Mouse (Mus musculus) midbrain, embryonic 16.5 days (tissue): Measurements from ENCODE around the gene Bace1. TPM values are rescaled to one million over a fixed set of nuclear protein-coding genes. Genes with fewer than 3 reads are reported as not detected.

ENCODE experiments used
- ATAC-seq: fragments of 200-750 bp; cut with Nextera tagmentation; 2 replicates; pipeline ENCODE4 v1.8.0; 2017; ENCODE audit warnings: moderate TSS enrichment
- H3K27ac ChIP-seq: fragments of 300-500 bp; sonication (generic); 2 replicates; pipeline ENCODE4 v1.5.1; 2014; ENCODE audit warnings: mild to moderate bottlenecking, low read length, mixed read lengths
- H3K27me3 ChIP-seq: fragments of 300-500 bp; sonication (generic); 2 replicates; pipeline ENCODE4 v1.6.1; 2014; ENCODE audit warnings: low read depth, low read length, mixed read lengths; ENCODE audit not compliant: control insufficient read depth, insufficient read depth
- H3K36me3 ChIP-seq: fragments of 300-500 bp; sonication (generic); 2 replicates; pipeline ENCODE4 v1.6.1; 2014; ENCODE audit warnings: mild to moderate bottlenecking, low read length, moderate library complexity, mixed read lengths; ENCODE audit not compliant: control insufficient read depth, insufficient read depth
- H3K4me1 ChIP-seq: fragments of 300-500 bp; sonication (generic); 2 replicates; pipeline ENCODE4 v1.6.1; 2014; ENCODE audit warnings: mild to moderate bottlenecking, low read length, mixed read lengths; ENCODE audit not compliant: control insufficient read depth, insufficient read depth
- H3K4me2 ChIP-seq: fragments of 300-500 bp; sonication (generic); 2 replicates; pipeline ENCODE4 v1.6.1; 2014; ENCODE audit warnings: mild to moderate bottlenecking, low read length, mixed read lengths
- H3K4me3 ChIP-seq: fragments of 300-500 bp; sonication (generic); 2 replicates; pipeline ENCODE4 v1.5.1; 2014; ENCODE audit warnings: low read depth, mild to moderate bottlenecking, low read length, moderate library complexity, mixed read lengths
- H3K9ac ChIP-seq: fragments of 300-500 bp; sonication (generic); 2 replicates; pipeline ENCODE4 v1.6.1; 2014; ENCODE audit warnings: low read depth, low read length, mixed read lengths
- H3K9me3 ChIP-seq: fragments of 300-500 bp; sonication (generic); replicated peaks from 2 replicates; pipeline ENCODE4 v1.6.1; 2014; ENCODE audit warnings: mild to moderate bottlenecking, low read length, mixed read lengths; ENCODE audit not compliant: control insufficient read depth, poor library complexity, severe bottlenecking
- WGBS: fragments of 180-500 bp; shearing (Covaris S2); extraction: QIAGEN DNeasy Blood & Tissue Kit; methylation state at CpG from one replicate; pipeline ENCODE4 v1.1.7; 2014; 5-methylcytosine and 5-hydroxymethylcytosine counted together
- polyA plus RNA-seq: library from polyadenylated mRNA; unstranded; fragments of >200 nt; fragmentation: Nextera tagmentation; extraction: Ambion mirVana; gene quantifications from 2 replicates; pipeline ENCODE4 v1.2.1, GENCODE M21; 2015

Bace1 gene
- polyA plus RNA-seq = 48.1 and 51.3 TPM in 2 replicates

- Histone ChIP-seq H3K9ac (peak within 1 kb of the TSS; percentile 94), H3K4me2 (peak within 1 kb of the TSS; percentile 91), H3K36me3 (no peaks in the 10 kb centered on the region), H3K27ac (peak within 1 kb of the TSS; percentile 81), H3K27me3 (no peaks in the 10 kb centered on the region), H3K9me3 (no peaks in the 10 kb centered on the region), H3K4me3 (peak within 1 kb of the TSS; percentile 79), H3K4me1 (peaks cover 37% of the 10 kb centered on the region)
- WGBS = under 1% methylated on average over 39 of the region's 40 CpGs
- peak; percentile 92 for ATAC-seq
Measured at GRCm38 (mm10) chr9:45838434-45839138, at the start of gene Bace1. Bace1 (plus strand) TSS chr9:45838580.

DNA sequence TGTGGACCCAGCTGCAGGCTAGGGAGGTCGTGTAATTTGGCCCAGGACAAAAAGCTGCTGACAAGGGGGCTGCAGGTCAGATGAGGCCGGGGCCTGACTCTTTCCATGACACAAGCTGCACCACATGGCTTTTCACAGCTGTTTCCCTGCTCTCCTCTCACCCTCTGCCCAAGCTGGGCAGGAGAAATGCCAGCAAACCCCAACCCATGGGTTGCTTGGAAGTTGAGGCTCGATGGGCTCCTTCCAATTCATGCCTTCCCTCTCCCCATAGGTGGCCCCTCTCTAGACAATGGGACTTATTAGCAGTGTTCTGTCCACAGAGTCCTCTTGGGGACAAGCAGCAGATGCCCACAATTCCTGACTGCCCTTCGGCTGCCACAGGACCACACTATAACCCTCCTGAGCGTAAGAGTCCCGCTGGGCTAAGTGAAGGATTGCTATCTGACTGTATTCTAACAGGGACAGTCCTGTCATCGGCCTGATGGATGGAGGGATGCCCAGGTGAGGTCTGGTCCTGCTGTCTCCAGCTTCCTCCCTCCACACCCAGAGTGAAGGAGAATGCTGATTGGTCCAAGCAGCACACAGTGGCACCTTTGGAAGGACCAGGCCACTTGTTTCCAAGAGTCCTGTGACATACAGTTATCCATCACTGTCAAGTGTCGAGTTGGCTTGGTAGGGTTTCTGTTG lies 46.8 kb upstream of the Bace1 start:
- no peak overlapping the region for H3K9ac ChIP-seq
- 77% methylated on average over 8 of the region's 8 CpGs for WGBS
- no peaks in the 10 kb centered on the region for H3K9me3 ChIP-seq
- no peak overlapping the region for H3K4me3 ChIP-seq
- H3K4me1 ChIP-seq = no peaks in the 10 kb centered on the region
- no peak overlapping the region for H3K27ac ChIP-seq
- no peak for ATAC-seq
- H3K36me3 ChIP-seq = 0 out of 2 replicates have a peak, but pooled peaks cover 4% of the 10 kb centered on the region
- H3K27me3 ChIP-seq = no peaks in the 10 kb centered on the region
- H3K4me2 ChIP-seq = no peak overlapping the region

DNA sequence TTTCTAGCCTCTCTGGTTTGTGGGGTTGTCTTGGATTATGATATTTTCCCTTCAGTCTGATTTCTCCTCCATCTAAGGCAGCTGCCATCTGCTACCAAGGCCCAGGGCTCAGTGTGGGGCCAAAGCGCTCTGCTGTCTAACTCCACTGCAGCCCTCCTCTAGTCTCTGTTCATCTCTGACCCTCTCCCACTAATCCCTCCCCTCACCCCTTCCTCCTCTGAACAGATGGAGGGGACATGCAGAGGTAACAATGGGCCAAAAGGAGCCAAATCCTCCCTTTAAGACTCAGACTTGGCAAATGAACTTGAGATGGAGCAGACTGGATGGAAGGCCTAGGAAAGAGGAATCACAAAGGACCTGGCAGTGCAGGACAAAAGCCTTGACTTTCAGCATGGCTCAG lies 46.1 kb upstream of the Bace1 start:
- H3K27ac ChIP-seq = no peak overlapping the region

GRCm38 (mm10) chr9:45793697-45794096 lies 44.7 kb upstream of the Bace1 start:
- H3K9me3 ChIP-seq = no peaks in the 10 kb centered on the region
- no peak for ATAC-seq
- H3K9ac ChIP-seq = no peak overlapping the region
- no peak overlapping the region for H3K4me3 ChIP-seq
- peaks cover 6% of the 10 kb centered on the region; the same call in 1 of the 2 replicates for H3K4me1 ChIP-seq
- no peak overlapping the region for H3K4me2 ChIP-seq
- H3K27ac ChIP-seq = no peak overlapping the region
- H3K36me3 ChIP-seq = 0 out of 2 replicates have a peak, but pooled peaks cover 4% of the 10 kb centered on the region
- no peaks in the 10 kb centered on the region for H3K27me3 ChIP-seq
- 79% methylated on average over 6 of the region's 6 CpGs for WGBS

More for the DNA sequence above, 46.1 kb upstream of the Bace1 start:
- Histone ChIP-seq H3K4me3 (no peak overlapping the region), H3K36me3 (0 out of 2 replicates have a peak, but pooled peaks cover 4% of the 10 kb centered on the region), H3K9me3 (no peaks in the 10 kb centered on the region), H3K27me3 (no peaks in the 10 kb centered on the region), H3K9ac (no peak overlapping the region), H3K4me2 (no peak overlapping the region), H3K4me1 (no peaks in the 10 kb centered on the region)
- WGBS = 50% methylated on average over 1 of the region's 1 CpGs
- ATAC-seq = no peak

DNA sequence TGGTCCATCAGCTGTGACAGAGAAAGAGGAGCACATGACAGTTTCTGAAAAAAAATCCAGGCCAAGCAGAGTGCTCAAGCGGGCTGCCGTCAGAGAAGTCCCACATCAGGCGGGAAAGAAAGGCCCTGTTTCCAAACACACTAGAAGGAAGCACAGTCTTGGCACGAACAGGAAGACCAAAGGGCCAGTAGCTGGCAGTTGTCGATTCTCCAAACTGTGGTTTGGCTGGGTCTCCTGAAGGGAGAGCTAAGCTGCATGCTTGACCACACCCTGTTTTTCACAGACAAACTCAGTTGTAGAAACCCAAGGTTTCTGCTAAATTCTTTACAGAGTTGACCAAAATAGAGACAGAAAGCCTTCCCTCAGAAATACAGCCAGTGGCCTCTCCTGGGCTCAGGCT lies 42.7 kb upstream of the Bace1 start:
- ATAC-seq = no peak
- Histone ChIP-seq H3K4me2 (no peak overlapping the region), H3K27ac (no peak overlapping the region), H3K4me3 (no peak overlapping the region), H3K9me3 (no peaks in the 10 kb centered on the region), H3K36me3 (0 out of 2 replicates have a peak, but pooled peaks cover 3% of the 10 kb centered on the region), H3K9ac (no peak overlapping the region), H3K27me3 (no peaks in the 10 kb centered on the region), H3K4me1 (peaks cover 7% of the 10 kb centered on the region; the same call in 1 of the 2 replicates)
- 90% methylated on average over 5 of the region's 5 CpGs for WGBS

- H3K9ac ChIP-seq = no peak overlapping the region
- 0 out of 2 replicates have a peak, but pooled peaks cover 4% of the 10 kb centered on the region for H3K36me3 ChIP-seq
- no peak overlapping the region for H3K27ac ChIP-seq
- no peaks in the 10 kb centered on the region for H3K9me3 ChIP-seq
- WGBS = 70% methylated on average over 3 of the region's 3 CpGs
- H3K4me2 ChIP-seq = no peak overlapping the region
- H3K4me3 ChIP-seq = no peak overlapping the region
- peaks cover 7% of the 10 kb centered on the region; the same call in 1 of the 2 replicates for H3K4me1 ChIP-seq
- H3K27me3 ChIP-seq = no peaks in the 10 kb centered on the region
- ATAC-seq = no peak
Measured at GRCm38 (mm10) chr9:45797271-45797670, 41.1 kb upstream of the Bace1 start.

DNA sequence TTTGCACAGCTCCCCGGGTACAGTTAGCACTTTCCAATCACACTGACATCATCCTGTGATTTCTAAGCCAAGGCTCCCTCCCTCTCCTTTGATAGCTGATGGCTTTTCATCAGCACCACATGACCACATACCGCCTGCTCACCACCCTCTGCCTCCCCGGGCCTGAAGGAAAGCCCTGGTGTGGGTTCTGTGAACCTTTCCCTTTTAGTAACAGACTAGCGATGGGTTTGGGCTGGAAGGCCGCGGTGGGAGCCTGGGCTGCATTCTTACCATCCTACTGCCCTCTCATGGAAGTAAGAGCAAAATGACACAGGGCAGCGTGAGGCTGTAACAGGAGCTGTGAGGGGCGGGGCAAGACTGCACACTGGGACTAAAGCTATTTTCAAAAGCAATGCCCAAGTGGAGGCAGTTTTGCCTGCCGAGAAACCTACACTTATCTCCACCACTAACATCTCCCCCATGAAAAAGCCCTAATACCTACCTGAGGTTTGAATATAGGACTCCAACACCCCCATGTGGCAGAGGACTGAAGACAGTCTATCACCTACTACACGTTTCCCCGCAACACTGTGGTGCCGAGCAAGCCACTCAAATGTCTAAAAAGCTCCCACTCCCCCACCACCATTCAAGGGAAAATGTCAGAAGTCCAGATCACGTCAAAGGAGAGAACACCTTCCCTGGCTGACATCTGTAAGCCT lies 39.8 kb upstream of the Bace1 start:
- 10% methylated on average over 13 of the region's 13 CpGs for WGBS
- Histone ChIP-seq H3K4me2 (no peak overlapping the region), H3K4me1 (peaks cover 7% of the 10 kb centered on the region; the same call in 1 of the 2 replicates), H3K27ac (peak overlapping the region; percentile 56), H3K27me3 (no peaks in the 10 kb centered on the region), H3K9me3 (no peaks in the 10 kb centered on the region), H3K36me3 (0 out of 2 replicates have a peak, but pooled peaks cover 2% of the 10 kb centered on the region), H3K9ac (no peak overlapping the region; the same call in 1 of the 2 replicates), H3K4me3 (no peak overlapping the region)
- ATAC-seq = peak; percentile 82

- H3K4me2 ChIP-seq = no peak overlapping the region
- no peak for ATAC-seq
- H3K9ac ChIP-seq = no peak overlapping the region
- peaks cover 3% of the 10 kb centered on the region; the same call in 1 of the 2 replicates for H3K36me3 ChIP-seq
- H3K27me3 ChIP-seq = no peaks in the 10 kb centered on the region
- WGBS = 84% methylated on average over 8 of the region's 8 CpGs
- H3K27ac ChIP-seq = no peak overlapping the region
- H3K4me3 ChIP-seq = no peak overlapping the region
- H3K9me3 ChIP-seq = no peaks in the 10 kb centered on the region
- peaks cover 7% of the 10 kb centered on the region; the same call in 1 of the 2 replicates for H3K4me1 ChIP-seq
Measured at GRCm38 (mm10) chr9:45799402-45799801, 39.0 kb upstream of the Bace1 start.
